Mouse (Mus musculus) erythroblast, adult 5-6 weeks (primary cell): ENCODE results near the gene Klc1. TPM values are rescaled to one million over a fixed set of nuclear protein-coding genes. Genes with fewer than 3 reads are reported as not detected.

Experiments used
- ATAC-seq: replicated peaks from 2 replicates; pipeline ENCODE4 v1.8.0; 2016; ENCODE audit warnings: moderate number of reproducible peaks, mild to moderate bottlenecking, moderate TSS enrichment, inconsistent platforms; ENCODE audit not compliant: poor library complexity, low FRiP score, severe bottlenecking
- total RNA-seq, 2 experiments: library from RNA; stranded (forward) in 1 of 2; stranded (reverse) in 1 of 2; fragments of 150-400 nt in 1 of 2; fragments of 200-764, 138-1000 nt in 1 of 2; gene quantifications; 2 replicates each; pipeline versions ENCODE4 v1.2.3 to v1.2.4; 2015 to 2017; ENCODE audit warnings: low replicate concordance in 2 of 2

Klc1 gene
- total RNA-seq, 2 experiments from 2014 or later, result 12.9 to 13.1 TPM

- ATAC-seq, result no peak
These were observed 84.2 kb downstream of the Klc1 start for GRCm38 (mm10) chr12:111842565-111843433.

DNA sequence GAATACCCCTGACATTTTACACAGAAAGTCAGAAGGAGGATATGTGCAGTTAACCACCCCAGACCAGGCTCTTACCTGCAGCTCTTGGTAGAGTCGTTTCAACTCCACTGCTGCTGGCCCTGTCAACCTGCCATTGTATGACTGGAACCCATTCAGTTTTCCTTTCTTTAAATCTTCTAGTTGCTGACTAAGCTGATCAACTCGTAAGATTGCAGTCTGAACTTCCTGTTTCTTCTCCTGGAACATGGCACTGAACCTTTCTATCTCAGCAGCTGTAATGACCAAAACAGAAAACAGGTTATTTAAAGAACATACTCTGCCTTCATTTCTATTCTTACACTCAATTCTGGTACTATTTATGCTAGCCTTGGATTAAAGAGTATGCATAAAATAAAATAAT lies 84.8 kb downstream of the Klc1 start:
- ATAC-seq, result no peak

DNA sequence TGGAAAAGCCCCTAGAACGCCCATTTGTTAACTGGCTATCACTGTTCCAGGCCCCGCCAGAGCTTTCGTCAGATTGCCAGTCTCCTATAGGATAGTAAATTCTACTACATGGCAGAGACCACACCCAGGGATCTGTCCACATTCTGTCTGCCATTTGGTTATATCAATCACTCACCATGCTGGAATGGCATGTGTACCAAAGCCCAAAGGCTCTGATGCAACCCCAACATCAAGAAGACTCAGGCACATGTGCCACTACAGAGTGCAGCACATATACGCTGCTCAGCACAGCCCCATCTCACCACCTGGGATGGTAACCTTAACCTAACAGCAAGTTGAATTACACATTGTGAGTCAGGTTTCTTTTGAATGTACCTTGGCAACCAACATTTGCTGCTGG lies 87.3 kb downstream of the Klc1 start:
- ATAC-seq, result no peak

GRCm38 (mm10) chr12:111846815-111847214 lies 88.2 kb downstream of the Klc1 start:
- ATAC-seq, result no peak

DNA sequence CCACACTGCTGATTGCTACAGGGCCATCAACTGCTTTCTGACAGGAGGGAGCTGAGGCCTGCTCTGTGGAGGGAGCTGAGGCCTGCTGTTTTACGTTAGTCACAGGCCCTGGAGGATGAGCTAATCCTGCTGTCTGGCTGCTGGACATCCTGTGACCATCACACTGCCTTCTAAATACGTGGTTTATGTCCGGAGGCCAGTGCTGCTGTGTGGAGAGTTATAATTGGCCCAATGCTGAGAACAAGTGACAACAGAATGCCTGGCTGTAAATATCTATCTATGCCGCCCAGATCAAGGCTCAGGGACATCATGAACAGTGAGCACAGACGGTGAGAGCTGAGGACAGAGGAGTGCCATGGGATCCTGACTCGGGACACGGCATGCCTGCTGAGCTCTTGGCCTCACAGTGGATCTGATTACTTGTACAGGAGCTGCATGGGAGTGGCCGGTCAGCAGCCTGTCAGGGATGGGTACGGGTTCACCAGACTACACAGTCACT lies 89.7 kb downstream of the Klc1 start:
- 0 out of 2 replicates have a peak, but pooled peaks have one; percentile 32 for ATAC-seq

- ATAC-seq, result peak; percentile 56; the same call in 1 of the 2 replicates
These were observed 92.6 kb downstream of the Klc1 start for GRCm38 (mm10) chr12:111851235-111851634.

DNA sequence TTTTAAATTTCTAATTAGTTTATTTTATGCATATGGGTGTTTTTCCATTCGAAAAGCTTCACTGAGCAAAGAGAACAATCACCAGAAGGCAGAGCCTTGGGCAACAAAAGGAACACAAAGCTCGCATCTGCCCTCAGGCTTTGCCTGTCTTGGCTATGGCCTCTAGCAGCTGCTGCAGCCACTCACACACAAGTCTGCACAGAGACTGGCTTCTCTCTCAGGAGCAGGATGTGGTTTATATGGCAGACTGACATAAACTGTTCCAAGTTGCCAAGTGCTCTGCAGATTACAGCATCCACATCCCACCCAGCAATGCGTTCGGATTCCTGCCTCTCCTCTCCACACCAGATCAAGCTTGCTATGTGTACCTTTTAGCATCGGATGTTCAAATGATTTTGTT lies 93.1 kb downstream of the Klc1 start:
- ATAC-seq, result no peak

DNA sequence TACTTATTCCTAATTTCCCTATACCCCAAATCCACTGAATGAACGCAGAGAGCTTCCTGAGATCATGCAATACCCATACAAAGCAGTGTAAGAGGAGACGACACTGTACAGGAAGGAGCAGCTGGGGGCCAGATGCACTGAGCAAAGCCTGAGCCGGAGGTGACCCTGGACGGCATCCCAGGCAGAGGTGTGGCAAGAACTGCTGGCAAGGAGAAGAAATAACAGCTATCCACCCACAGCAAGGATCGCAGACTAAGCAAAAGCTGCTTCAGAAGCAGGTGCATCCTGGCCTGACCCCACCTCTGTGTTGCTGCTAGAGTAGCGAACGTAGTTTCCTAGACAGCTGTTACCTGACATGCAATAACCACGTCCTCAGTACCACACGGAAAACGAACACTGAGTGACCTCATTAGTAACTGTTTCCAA lies 94.4 kb downstream of the Klc1 start:
- no peak for ATAC-seq

DNA sequence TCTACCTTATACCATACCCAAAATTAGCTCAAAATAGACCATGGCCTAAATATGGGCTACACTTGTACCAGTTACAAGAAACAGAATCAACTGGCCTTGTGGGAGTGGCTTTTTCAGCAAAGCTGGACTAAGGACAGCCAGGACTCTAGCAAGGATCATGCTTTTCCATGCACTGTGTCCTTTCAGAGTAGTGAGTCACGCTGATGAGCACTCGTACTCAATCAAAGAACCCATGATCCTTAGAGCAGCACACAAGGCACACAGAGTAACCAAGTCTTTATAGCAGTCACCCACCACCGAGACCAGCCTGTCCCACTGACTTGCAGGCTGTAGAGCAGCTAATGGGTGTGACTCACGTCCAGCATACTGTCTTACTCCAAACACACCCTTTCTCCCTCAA lies 94.9 kb downstream of the Klc1 start:
- ATAC-seq, result no peak

DNA sequence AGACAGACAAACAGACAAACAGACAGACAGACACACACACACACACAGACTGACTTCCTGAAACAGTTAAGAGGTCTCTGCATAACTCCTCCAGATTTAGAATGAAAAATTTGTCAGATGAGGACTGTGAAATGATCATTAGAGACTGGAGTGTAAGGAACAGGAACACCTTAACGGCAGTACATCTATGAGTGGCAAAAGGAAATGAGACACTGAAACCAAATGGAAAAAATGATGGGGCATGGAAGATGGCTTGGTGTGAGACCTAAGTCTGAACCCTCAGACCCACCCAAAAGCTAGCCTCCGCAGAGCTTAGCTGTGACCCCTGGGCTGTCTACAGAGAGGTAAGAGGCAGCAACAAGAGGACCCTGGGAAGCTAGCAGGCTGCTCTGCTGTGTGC lies 96.8 kb downstream of the Klc1 start:
- no peak for ATAC-seq

Other genes starting within 250 kb of the Klc1 start
- 1,226 and 1,283 TPM in 2 replicates for gene Eif5, start 220.8 kb upstream of the Klc1 start, total RNA-seq (2015; ENCODE audit: low replicate concordance)
- 1,807 and 1,822 TPM in 2 replicates for gene Eif5, start 220.8 kb upstream of the Klc1 start, total RNA-seq (2017; ENCODE audit: low replicate concordance)
- 124 and 158 TPM in 2 replicates for gene Mark3, start 184.3 kb upstream of the Klc1 start, total RNA-seq (2015; ENCODE audit: low replicate concordance)
- gene Mark3, start 184.3 kb upstream of the Klc1 start, total RNA-seq (2017; ENCODE audit: low replicate concordance), result 138 and 180 TPM in 2 replicates
- gene Ckb, start 86.5 kb upstream of the Klc1 start, total RNA-seq (2015; ENCODE audit: low replicate concordance), result 6.9 and 9.4 TPM in 2 replicates
- 3.2 and 8.5 TPM in 2 replicates for gene Ckb, start 86.5 kb upstream of the Klc1 start, total RNA-seq (2017; ENCODE audit: low replicate concordance)
- 3.1 and 5.6 TPM in 2 replicates for gene Trmt61a, start 80.7 kb upstream of the Klc1 start, total RNA-seq (2015; ENCODE audit: low replicate concordance)
- 0.84 and 3.7 TPM in 2 replicates for gene Trmt61a, start 80.7 kb upstream of the Klc1 start, total RNA-seq (2017; ENCODE audit: low replicate concordance)
- 5.4 and 6.1 TPM in 2 replicates for gene Bag5, start 45.6 kb upstream of the Klc1 start, total RNA-seq (2015; ENCODE audit: low replicate concordance)
- 5.8 and 7.2 TPM in 2 replicates for gene Bag5, start 45.6 kb upstream of the Klc1 start, total RNA-seq (2017; ENCODE audit: low replicate concordance)
- gene Apopt1, start 45.6 kb upstream of the Klc1 start, total RNA-seq (2015; ENCODE audit: low replicate concordance), result 10.6 and 13.4 TPM in 2 replicates
- gene Apopt1, start 45.6 kb upstream of the Klc1 start, total RNA-seq (2017; ENCODE audit: low replicate concordance), result 5.8 and 11.0 TPM in 2 replicates
- gene Xrcc3, start 55.0 kb downstream of the Klc1 start, total RNA-seq (2015; ENCODE audit: low replicate concordance), result 1.7 and 1.9 TPM in 2 replicates
- 2.0 and 5.6 TPM in 2 replicates for gene Xrcc3, start 55.0 kb downstream of the Klc1 start, total RNA-seq (2017; ENCODE audit: low replicate concordance)
- gene Zfyve21, start 55.3 kb downstream of the Klc1 start, total RNA-seq (2015; ENCODE audit: low replicate concordance), result 2.5 and 3.3 TPM in 2 replicates
- gene Zfyve21, start 55.3 kb downstream of the Klc1 start, total RNA-seq (2017; ENCODE audit: low replicate concordance), result 2.4 and 4.9 TPM in 2 replicates
- gene Ppp1r13b, start 149.3 kb downstream of the Klc1 start, total RNA-seq (2015; ENCODE audit: low replicate concordance), result 8.3 and 8.6 TPM in 2 replicates
- 13.4 and 20.5 TPM in 2 replicates for gene Ppp1r13b, start 149.3 kb downstream of the Klc1 start, total RNA-seq (2017; ENCODE audit: low replicate concordance)
- gene Atp5mpl, start 208.1 kb downstream of the Klc1 start, total RNA-seq (2015; ENCODE audit: low replicate concordance), result 150 and 160 TPM in 2 replicates
- 72.8 and 92.6 TPM in 2 replicates for gene Atp5mpl, start 208.1 kb downstream of the Klc1 start, total RNA-seq (2017; ENCODE audit: low replicate concordance)
- gene Tdrd9, start 212.7 kb downstream of the Klc1 start, total RNA-seq (2015; ENCODE audit: low replicate concordance), result not detected in 2 replicates
- gene Tdrd9, start 212.7 kb downstream of the Klc1 start, total RNA-seq (2017; ENCODE audit: low replicate concordance), result not detected in 2 replicates
- gene Rd3l, start 222.5 kb downstream of the Klc1 start, total RNA-seq (2015; ENCODE audit: low replicate concordance), result not detected in 2 replicates
- not detected in 2 replicates for gene Rd3l, start 222.5 kb downstream of the Klc1 start, total RNA-seq (2017; ENCODE audit: low replicate concordance)